Mouse (Mus musculus) gonadal fat pad, adult 2 months (tissue): ENCODE data around the gene Ccdc88c. TPM values are rescaled to one million over a fixed set of nuclear protein-coding genes. Genes with fewer than 3 reads are reported as not detected.

Source experiments
- DNase-seq: peaks from one replicate; pipeline ENCODE4 v3.0.0-alpha.2; 2012; ENCODE audit warnings: low read depth
- polyA plus RNA-seq: library from polyadenylated mRNA; depleted of rRNA; stranded (reverse); fragments of >200 nt; gene quantifications from 2 replicates; pipeline ENCODE4 v1.2.3, GENCODE M21; 2012

The Ccdc88c gene
- polyA plus RNA-seq, 1 experiment: 5.8 TPM

DNA sequence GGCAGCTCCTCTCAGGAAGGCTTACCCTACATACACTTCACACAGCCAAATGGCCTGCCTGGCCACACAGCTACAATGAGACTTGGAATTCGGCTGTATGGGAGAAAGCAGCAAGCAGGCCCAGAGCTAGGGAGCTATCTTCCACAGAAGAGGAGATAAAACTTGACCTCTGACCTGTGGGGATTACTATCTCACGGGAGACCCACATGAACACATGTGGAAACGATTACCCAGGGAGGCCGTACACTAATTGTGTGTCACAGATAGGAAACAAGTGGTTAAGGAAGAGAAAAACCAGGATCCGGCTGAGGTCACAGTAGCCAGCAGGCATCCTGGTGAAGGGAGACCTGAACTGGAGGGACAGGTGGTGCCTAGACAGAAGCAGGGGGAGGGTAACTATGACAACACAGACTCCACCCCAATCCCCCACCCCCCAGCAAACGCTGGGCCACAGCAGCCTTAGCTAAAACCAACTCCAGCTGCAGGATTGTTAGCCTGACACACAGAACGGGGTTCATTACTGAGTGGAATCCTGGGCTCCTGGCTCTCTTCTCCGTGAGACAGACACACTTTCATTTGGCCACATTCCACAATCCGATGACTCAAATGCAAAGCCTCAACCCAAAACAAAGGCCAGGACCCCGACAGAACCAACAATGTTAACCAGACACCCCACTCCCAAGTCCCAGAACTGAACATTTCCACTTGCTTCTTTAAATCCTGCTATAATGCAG lies 30.9 kb downstream of the Ccdc88c start:
- no peak for DNase-seq

DNA sequence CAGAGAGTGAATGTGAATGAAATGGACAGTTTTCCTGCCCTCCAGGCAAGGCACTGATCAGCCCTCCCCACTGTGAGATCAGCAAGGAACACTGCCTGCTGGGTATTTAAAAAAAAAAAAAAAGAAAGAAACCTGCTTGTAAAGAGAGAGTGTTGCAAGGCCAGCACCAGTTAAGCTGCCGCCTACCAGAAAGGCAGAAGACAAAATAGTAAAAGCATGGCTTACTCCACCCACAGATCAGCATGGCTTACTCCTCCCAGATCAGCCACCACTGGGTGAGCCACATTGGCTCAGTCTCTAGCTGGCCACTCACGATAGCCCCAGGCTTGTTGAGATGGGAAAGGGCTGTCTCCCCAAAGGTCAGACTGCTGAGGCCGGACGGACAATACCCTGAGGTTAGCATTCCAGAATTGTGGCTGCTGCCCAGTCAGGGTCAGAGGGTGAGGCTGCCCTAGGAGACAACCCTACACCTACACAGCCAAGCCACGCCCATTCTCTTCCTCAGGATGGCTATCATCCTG lies 32.4 kb downstream of the Ccdc88c start:
- peak; percentile 70 for DNase-seq

DNA sequence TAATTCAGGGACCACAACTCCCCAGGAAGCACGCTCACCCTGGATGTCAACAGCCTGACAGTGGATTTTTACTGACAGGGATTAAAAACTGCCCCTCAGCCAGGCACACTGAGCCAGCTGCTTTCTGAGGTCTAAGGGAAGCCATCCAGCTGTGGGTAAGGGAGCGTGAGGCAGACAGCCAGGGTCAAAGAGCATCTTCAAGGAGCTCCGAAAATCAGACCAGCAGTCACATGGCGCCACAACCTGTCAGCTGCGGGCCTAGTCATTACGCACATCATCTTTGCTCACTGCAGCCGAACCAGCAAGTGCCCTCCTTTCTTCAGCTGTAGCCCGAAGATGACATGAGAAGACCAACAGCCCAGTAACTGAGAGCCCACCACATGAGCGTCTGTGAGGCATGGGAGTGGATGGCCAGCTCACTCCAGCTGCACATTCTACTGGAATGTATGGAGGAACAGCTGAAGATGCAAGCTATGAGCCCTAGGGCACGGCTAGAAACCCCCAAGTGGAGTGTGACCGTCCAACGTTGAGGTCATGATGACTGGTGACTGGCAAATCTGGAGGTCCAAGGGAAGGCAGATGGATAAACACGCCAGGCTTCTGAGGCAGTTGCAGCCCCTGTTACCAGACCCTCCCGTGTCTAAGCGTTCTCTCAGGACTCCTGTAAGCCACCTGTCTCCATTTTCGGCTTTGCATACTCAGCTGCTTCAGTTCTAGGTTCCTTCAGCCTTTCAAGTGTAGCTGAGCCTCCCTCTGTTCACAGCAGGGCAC lies 33.1 kb downstream of the Ccdc88c start:
- DNase-seq: no peak

DNA sequence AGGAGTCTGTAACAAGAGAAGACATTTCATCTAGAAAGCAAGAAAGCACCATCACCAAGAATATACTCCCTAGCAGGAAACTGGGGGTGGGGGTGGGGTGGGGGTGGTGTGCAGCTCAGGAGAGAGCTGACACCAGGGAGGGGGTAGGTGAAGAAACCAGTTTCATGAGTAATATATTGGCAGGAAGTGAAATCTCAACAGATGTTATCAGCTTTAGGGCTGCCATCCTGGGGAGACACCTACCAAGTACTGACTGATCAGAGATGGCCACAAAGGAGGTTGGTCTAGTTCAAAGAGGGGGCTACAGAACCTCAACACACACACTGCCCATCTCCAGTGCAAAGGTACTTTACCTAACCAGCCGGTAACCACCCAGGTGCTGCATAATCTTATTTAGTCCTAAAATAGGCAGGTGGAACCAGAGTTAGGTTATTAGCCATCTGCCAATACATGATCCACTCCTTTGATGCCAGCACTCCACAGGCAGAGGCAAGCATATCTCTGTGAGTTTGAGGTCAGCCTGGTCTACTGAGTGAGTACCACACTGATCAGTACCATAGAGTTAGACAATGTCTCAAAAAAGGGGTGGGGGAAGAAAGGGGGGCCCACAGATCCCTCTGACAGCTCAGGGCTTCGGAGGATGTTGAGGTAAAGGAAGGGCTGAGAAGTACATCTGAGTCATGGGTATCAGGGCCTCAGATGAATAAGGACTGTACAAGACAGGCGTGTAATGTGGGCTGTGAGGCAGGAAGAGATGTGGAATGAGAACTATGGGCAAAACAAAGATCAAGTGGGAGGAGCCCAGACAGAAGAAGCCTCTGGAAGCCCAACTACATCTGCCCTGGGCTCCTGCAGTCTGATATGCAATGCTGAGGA lies 34.5 kb downstream of the Ccdc88c start:
- DNase-seq: no peak

DNA sequence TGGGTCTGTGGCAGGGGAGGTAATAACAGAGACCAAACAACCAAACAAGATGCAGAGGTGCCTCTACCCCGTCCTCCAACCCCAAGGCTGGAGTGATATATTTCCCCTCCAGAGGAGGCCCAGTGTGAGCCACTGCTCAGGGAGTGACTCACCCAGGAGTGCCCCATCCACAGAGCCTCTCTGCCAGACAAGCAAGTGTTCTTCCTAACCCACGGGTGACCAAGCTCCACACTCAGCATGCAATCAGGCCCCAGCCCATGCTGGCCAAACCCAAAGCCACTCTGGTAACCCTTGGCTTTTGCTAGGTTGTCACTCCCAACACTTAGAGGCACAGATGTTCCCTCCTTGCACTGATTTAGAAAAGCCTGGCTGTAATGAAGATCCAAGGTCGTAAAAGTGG lies 35.7 kb downstream of the Ccdc88c start:
- no peak for DNase-seq

DNA sequence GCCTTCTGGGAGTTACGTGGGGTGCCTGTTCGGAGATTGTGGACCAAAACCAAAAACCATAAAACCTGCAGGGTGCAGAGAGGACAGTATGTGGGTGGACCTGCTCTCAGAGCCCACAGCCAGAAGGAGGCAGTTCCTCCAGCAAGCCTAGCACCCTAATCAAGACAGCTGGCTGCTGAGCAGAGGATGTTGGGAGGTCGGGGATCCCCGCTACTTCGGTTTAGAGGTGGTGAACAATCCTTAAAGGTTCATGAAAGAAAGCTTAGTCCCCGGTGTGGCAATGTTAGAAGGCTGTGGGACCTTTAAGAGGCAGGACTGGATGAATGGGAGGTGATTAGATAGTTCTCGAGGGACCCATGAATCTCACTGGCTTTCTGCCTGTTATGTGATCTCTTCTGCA lies 36.4 kb downstream of the Ccdc88c start:
- DNase-seq: no peak

DNA sequence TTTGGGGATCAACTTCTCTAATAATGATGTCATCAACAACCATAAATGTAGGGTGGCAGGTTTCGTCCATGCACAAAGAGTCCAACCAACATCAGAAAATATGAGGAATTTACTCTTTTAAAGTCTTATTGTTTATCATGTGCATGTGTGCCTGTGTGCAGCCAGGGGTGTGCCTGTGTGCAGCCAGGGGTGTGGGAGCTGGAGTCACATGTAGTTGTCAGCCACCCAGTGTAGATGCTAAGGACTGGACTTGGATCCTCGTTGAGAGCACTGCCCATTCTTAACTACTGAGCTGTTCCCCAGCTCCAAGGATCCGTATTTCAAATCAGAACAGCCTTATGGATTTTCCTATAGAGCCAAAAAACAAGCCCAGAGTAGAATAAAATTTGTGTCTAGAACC lies 37.7 kb downstream of the Ccdc88c start:
- no peak for DNase-seq

DNA sequence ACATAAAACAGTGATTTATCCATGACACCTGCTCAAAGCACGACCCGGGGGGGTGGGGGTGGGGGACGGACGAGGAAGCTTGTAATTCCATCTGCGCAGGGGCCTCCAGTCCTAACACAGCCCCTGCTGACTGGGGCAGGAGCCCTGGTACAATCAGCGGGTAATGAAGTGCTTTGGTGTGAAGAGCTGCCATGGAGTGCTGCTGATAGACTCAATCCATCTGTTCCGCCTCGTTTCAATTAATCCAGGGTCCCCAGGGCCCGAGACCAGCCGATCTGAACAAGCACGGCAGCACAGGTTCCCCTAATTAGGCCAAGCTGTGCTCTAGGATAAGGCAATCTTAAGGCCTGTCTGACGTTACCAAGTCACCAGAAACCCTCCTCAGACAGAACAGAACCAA lies 38.6 kb downstream of the Ccdc88c start:
- DNase-seq: no peak

DNA sequence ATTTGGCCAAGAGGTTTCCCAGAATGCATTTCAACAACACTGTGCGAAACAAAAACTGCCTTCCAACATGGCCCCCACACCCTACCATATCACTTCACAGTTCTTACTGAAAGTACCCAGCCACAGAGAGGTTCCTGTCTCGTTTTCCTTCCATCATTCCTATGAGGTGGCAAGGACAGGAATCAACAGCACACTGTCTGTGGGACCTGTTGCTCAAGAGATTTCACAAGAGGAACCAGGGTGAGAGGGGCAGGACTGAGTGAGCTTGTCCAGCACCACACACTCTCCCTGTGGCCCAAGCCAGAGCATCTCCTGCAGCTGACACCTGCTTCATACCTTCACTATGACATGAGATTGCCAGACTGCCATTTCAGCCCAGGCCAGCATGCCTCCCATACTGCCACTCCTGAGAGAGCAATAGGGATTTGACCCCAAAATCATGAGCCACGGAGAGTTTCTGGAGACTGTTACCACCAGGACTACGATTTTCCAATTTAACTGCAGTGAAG lies 39.0 kb downstream of the Ccdc88c start:
- DNase-seq: peak; percentile 60

DNA sequence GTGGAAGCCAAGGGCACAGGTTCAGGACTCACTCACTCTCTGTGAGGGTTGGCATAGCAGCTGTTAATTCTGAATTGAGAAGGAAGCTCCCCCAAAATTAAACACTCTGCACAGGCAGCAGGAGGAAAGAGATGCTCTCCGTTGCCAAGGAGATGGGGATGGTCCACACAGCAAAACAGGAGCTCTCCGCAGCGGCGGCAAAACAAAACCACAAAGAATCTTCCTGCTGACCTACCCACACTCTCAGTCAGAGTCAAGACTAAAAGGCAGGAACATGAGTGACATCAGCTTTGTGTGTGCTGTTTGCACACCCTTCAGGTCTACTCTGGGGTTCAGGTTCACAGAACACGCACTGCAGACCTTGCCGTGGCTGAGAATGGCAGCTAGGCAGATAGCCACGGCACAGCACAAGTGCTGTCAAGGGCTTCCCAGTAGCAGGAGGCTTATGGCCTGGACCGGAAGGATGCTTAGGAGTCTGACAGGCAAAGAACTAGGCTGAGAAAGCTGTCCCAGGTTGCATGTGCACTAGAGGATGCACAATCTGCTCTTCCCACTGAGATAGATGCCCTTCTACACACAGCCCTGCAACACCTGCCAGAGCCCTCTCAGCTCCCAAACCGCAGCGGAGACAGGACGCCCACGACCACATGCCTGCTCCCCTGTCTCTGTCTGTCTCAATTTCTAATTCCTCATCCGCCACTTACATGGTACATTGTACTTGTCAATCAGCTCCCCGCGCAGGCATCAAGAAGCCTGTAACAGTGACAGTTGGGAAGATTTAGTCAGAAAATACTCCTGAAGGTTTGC lies 40.3 kb downstream of the Ccdc88c start:
- no peak for DNase-seq

DNA sequence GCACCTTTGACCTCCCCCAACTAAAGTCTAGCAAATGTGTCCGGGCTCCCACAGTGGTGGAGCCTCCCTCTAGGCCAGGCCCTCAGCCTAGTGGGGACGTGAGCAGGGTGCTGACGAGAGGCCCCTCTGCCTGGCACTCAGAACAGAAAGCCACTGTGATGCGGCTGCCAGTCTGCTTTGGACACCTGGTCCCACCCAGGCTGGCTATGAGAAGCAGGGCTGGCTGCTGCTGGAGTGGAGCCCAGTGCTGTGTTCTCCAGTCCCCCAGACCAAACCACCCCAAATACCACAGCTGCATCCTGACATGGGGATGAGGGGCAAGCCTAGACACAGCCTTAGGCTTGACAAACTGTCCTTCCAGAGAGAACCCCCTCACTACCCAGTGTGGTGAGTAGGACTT lies 42.4 kb downstream of the Ccdc88c start:
- no peak for DNase-seq

DNA sequence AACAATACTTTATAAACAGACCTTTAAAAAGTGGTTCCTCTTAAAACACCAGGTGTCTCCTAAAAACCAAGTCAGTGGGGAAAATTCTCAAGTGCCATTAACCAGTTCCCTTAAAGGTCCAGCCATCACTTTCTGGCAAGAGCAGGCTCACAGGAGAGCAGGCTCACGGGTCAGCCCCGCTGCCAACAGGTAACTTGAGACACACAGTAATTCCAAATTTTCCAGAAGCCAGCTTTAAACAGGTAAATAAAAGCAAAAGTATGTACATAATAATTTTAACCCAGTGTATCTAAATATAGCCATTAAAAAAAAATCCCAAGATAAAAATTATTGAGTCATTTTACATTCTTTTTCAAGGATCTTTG lies 43.1 kb downstream of the Ccdc88c start:
- DNase-seq: no peak

DNA sequence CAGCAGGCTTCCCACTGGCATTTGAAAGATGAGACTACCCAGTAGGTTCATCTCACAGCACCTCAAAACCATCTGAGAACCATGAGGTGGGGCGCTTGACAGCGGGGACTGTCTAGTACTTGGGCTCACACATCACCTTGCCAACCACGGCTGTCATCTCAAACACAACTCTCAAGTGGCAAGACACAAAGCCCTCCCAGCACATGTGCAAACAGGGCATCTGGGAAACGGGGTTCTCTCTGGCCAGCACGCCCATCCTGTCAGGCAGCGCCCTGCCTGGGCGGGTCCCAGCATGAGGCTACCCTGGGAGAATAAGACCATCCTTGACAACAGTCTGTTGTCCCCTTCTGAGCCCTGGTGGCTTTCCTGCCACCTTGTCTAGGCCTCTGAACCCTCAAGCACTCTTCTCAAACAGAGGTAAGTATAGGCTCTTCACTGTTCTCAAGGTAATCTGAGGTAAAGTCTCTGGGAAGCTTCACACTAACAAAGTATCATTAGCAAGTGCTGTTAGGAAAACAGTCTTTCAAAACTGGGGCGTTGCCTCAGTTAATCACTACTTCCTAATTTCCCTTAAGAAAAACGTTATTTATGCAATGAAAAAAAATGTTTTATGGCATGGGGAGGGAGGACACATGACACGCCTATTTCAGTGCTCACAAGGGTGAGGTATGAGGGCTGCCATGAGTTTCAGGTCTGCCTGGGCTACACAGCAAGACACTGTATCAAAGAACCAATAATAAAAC lies 43.6 kb downstream of the Ccdc88c start:
- no peak for DNase-seq

DNA sequence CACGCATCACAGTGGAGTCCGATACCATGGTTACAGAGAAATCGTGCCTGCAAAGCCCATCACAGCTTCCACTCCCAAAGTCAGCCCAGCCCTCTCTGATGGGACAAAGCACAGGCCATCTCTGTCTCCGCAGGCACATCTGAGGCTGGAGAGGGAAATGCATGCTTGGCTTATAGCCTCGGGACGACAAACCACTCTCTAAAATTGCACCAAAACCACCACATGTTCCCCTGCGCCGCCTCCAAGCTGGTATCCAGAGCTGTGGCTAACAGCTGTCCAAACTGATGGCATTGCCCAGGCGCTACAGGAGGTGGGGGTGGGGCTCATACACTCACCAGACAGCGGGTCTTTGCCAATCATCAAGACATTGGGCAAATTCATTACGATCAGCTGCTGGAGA lies 45.3 kb downstream of the Ccdc88c start:
- no peak for DNase-seq

DNA sequence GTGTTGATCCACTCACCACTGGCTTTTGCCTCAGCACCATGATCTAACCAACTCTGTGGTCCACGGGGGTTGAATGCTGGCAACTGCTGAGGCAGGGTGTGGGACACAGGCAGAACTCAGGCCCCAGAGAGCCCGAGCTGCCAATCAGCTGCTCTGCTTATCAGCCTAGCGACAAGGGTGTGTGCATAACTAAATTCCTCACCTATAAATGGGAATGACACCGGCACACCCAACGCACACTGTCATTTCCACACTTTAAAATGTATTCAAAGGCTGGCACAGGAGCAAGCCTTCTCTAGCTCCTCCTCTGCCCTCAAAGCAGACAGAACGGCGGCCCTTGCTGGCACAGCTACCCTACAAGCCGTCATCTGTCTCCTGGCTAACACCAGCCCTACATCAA lies 46.6 kb downstream of the Ccdc88c start:
- DNase-seq: no peak

DNA sequence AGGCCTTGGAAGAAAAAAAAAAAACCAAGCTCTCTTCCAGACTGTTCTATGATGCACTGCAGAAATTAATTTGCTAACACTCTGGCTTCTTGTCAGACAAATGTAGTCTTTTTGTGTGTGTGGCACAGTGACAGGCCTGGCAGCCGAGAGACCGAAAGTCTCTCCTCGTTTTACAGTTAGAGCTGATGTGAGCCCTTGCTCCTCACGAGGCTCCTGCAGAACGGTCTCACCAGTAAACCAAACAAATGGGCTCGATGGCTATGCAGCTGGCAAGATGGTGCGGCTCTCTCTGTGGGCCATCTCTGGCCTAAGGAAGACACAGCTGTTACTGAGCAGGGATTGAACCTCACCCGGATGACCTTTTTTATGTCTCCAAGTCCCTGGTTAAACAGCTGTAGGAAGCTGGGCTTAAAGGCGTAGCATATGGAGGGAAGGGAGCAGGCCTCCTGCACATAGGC lies 48.3 kb downstream of the Ccdc88c start:
- no peak for DNase-seq

DNA sequence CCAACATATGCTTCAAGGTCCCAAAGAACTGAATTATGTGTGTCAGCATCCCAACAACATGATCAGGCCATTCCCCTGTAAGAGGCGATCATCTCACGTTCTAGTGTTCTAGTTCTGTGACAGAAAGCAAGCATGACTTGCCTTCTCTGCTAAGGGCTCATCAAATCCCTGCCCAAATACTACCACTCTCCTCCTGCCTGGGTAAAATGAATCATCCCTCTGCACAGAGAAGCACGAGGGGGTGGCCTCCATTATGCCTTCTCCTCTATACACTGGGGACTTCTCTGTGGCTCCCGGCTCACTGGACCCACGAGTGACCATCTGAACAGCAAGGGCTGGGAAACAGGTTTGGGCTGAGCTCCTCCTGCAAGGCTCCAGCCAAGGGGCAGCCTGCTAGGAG lies 49.2 kb downstream of the Ccdc88c start:
- no peak for DNase-seq

DNA sequence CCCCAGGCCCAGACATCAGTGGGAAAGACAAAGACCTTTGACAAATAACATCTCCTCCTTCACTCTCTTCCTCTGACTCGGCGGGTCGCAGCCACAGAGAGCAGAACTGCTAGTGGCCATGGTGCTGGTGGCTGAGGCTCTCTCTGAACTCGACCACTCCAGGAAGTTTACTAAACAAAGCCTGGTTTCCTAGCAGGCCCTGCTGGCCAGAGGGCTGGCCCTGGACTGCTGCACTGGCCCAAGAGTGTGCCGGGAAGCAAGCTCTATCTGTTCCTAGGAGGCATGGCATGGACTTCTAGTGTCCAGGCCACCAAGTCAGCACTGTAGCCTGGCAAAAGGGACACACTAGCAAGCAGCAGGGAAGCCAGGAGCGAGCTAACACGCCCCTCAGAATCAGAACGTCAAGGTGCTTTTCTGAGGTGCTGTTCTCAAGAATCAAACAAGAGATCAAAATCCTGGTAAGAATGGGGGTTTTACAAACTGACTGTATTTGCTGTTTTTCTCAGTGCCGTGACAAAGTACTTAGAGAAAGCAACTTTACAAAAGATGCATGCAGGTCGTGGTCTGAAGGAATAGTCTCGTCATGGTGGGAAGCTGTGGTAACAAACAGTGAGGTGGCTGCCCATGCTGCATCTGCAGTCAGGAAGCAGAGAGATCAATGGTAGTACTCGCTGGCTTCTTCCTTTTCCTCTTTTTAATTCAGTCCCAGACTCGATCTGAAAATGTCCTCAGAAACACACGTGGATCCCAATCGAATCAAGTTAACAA lies 50.7 kb downstream of the Ccdc88c start:
- no peak for DNase-seq

DNA sequence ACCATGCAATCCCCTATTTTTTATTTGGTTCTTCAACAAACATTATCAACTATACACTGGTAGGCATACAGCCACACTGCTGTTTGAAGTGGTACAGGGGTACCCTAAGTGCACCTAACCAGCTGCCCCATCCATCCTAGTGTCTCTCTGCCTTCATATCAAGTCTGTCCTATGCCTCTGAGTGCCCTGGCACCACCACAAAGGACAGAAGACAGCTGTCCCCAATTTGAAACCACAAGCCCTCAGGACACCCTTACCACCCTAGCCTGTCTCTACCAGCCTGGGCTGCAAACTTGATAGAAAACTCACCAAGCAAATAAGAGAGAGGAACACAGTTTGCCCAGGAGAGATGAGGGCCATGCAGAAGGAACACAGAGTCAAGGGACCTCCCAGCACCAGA lies 51.3 kb downstream of the Ccdc88c start:
- no peak for DNase-seq

DNA sequence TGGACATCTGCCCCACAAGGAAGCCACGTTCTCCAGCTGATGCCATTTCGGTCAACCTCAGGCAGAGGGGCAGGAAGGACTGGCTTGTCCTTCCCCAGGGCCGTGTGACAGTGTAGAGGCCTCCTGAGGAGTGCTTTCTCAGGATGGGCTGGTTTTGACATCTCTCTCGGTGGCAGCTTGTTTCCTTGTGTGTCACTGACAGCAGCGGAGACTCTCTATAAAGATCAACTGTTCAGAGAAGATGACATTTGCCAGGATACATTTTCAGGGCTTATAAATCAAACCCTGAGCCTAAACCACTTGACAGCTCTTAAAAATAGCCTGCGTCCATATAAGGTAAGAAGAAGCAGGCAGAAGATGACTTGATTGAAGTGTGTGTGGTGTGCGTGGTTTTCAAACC lies 59.0 kb downstream of the Ccdc88c start:
- no peak for DNase-seq
